ENCODE assay signal across 8 mouse cellular contexts in the genomic region with DNA sequence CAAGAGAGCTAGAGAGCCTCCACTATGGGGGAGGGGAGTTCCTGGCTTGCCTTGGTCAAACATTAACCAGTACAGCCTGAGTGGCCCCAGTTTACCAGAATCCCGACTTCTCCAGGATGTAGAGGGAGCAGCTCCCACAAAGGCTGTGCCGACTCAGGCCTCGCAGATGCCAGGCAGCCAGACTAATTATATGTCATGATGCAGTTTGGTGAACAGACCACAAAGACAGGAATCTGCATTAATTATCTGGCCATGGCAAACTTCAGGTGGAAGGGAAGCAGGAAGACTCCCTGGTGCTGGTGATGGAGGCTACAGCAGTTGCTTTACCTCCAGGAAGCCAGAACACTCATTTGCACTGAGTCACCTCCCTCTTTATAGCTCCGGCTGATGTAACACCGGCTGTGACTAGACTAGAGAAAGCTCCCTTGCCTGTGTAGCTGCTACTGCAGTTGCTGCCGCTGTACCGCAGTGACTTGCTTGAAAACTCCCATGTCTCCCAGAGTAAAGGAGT. TPM values are rescaled to one million over a fixed set of nuclear protein-coding genes. Genes with fewer than 3 reads are reported as not detected.
A peak's percentile ranks its signal among the peaks of the same experiment; 100 is the strongest.
DNase-seq lines count a peak whose midpoint lies in the region; ATAC-seq and TF ChIP-seq lines count a peak whose summit lies in the region.

No protein-coding gene starts in this region.

- no peak for DNase-seq in heart, embryonic 10.5 days (ENCODE audit: low spot score)
- DNase-seq in heart, adult 11 months = no peak
- peak; percentile 77 for DNase-seq in Muller cell, postnatal 12 days (ENCODE audit: inconsistent ontology term)
- peak; percentile 65 for DNase-seq in forebrain, embryonic 14.5 days (ENCODE audit: low spot score)
- peak; percentile 79 for DNase-seq in kidney, adult 2 months
- peak; percentile 46 for DNase-seq in skeletal muscle tissue, adult 2 months (ENCODE audit: low read depth, low spot score)
- DNase-seq in thymus, adult 2 months = no peak

- TF ChIP-seq CTCF in kidney, adult 2 months (conservative IDR thresholded peaks at IDR 0.05; ENCODE audit: insufficient read depth, insufficient read length, low read depth, low read length) = no peak
- TF ChIP-seq CTCF in thymus, adult 2 months (IDR thresholded peaks at IDR 0.05; ENCODE audit: borderline replicate concordance, control insufficient read depth, extremely low read depth, insufficient read depth, low read length, poor library complexity) = no peak

- peak; percentile 57 for ATAC-seq in forebrain, embryonic 14.5 days
- peak; percentile 16 for ATAC-seq in liver, embryonic 12.5 days

- H3K9me3 ChIP-seq in heart, embryonic 10.5 days = no peaks in the 10 kb centered on the region
- no peaks in the 10 kb centered on the region for H3K9me3 ChIP-seq in forebrain, embryonic 14.5 days (replicated peaks; ENCODE audit: control insufficient read depth, low read length)
- H3K9me3 ChIP-seq in liver, embryonic 12.5 days (replicated peaks) = no peaks in the 10 kb centered on the region

- no peak for TF ChIP-seq POLR2A in kidney, adult 2 months (IDR thresholded peaks at IDR 0.05; ENCODE audit: low read depth, low read length)
- no peak for TF ChIP-seq POLR2A in thymus, adult 2 months (IDR thresholded peaks at IDR 0.05; ENCODE audit: control insufficient read depth, extremely low read depth, insufficient read depth, low read length, poor library complexity)

- peak overlapping the region; percentile 49 for H3K9ac ChIP-seq in forebrain, embryonic 14.5 days (ENCODE audit: low read length)
- H3K9ac ChIP-seq in liver, embryonic 12.5 days = peak overlapping the region; percentile 85

- 23% methylated on average over 7 of the region's 7 CpGs for whole genome bisulfite sequencing in heart, embryonic 10.5 days
- WGBS in forebrain, embryonic 14.5 days = 7% methylated on average over 7 of the region's 7 CpGs
- 19% methylated on average over 7 of the region's 7 CpGs for WGBS in kidney, adult 2 months
- WGBS in liver, embryonic 12.5 days (ENCODE audit: insufficient replicate concordance) = 46% methylated on average over 7 of the region's 7 CpGs
- WGBS in thymus, adult 2 months = 82% methylated on average over 7 of the region's 7 CpGs

- H3K4me3 ChIP-seq in heart, embryonic 10.5 days = peak overlapping the region; percentile 34; the same call in 1 of the 2 replicates
- H3K4me3 ChIP-seq in forebrain, embryonic 14.5 days (ENCODE audit: low read depth, low read length) = 0 out of 2 replicates have a peak overlapping the region, but pooled peaks have one; percentile 1
- no peak overlapping the region for H3K4me3 ChIP-seq in kidney, adult 2 months (ENCODE audit: insufficient read depth, low read depth, low read length)
- peak overlapping the region; percentile 50 for H3K4me3 ChIP-seq in liver, embryonic 12.5 days
- H3K4me3 ChIP-seq in thymus, adult 2 months (ENCODE audit: control insufficient read depth, insufficient read depth, low read length) = no peak overlapping the region

- peaks cover 69% of the 10 kb centered on the region for H3K4me1 ChIP-seq in heart, embryonic 10.5 days
- H3K4me1 ChIP-seq in forebrain, embryonic 14.5 days (ENCODE audit: control insufficient read depth, insufficient read depth, low read length) = peaks cover 27% of the 10 kb centered on the region
- no peaks in the 10 kb centered on the region for H3K4me1 ChIP-seq in kidney, adult 2 months (ENCODE audit: control insufficient read depth, insufficient read depth, low read length)
- peaks cover 88% of the 10 kb centered on the region for H3K4me1 ChIP-seq in liver, embryonic 12.5 days
- peaks cover 20% of the 10 kb centered on the region for H3K4me1 ChIP-seq in thymus, adult 2 months (replicated peaks; ENCODE audit: control insufficient read depth, insufficient read depth, low read length)

- H3K4me2 ChIP-seq in forebrain, embryonic 14.5 days (ENCODE audit: low read length) = peak overlapping the region; percentile 39
- H3K4me2 ChIP-seq in liver, embryonic 12.5 days = peak overlapping the region; percentile 75

- no peaks in the 10 kb centered on the region; the same call in 1 of the 2 replicates for H3K27me3 ChIP-seq in heart, embryonic 10.5 days (ENCODE audit: insufficient read depth, poor library complexity, severe bottlenecking)
- no peaks in the 10 kb centered on the region for H3K27me3 ChIP-seq in forebrain, embryonic 14.5 days (replicated peaks; ENCODE audit: control insufficient read depth, insufficient read depth, low read length)
- no peaks in the 10 kb centered on the region for H3K27me3 ChIP-seq in kidney, adult 2 months (replicated peaks; ENCODE audit: control insufficient read depth, insufficient read depth, low read length)
- no peaks in the 10 kb centered on the region for H3K27me3 ChIP-seq in liver, embryonic 12.5 days (replicated peaks)
- no peaks in the 10 kb centered on the region for H3K27me3 ChIP-seq in thymus, adult 2 months (ENCODE audit: control insufficient read depth, insufficient read depth, low read length)

- H3K27ac ChIP-seq in heart, embryonic 10.5 days = peak overlapping the region; percentile 87
- peak overlapping the region; percentile 95 for H3K27ac ChIP-seq in forebrain, embryonic 14.5 days (ENCODE audit: low read depth, low read length)
- peak overlapping the region; percentile 14; the same call in 1 of the 2 replicates for H3K27ac ChIP-seq in kidney, adult 2 months (ENCODE audit: insufficient read depth, low read depth, low read length)
- peak overlapping the region; percentile 100 for H3K27ac ChIP-seq in liver, embryonic 12.5 days
- H3K27ac ChIP-seq in thymus, adult 2 months (ENCODE audit: control insufficient read depth, insufficient read depth, low read length) = no peak overlapping the region

- peaks cover 26% of the 10 kb centered on the region; the same call in 1 of the 2 replicates for H3K36me3 ChIP-seq in heart, embryonic 10.5 days
- 0 out of 2 replicates have a peak, but pooled peaks cover 7% of the 10 kb centered on the region for H3K36me3 ChIP-seq in forebrain, embryonic 14.5 days (ENCODE audit: control insufficient read depth, insufficient read depth, low read length)
- H3K36me3 ChIP-seq in kidney, adult 2 months (ENCODE audit: control insufficient read depth, insufficient read depth, low read length) = no peaks in the 10 kb centered on the region
- H3K36me3 ChIP-seq in liver, embryonic 12.5 days = peaks cover 80% of the 10 kb centered on the region
- no peaks in the 10 kb centered on the region for H3K36me3 ChIP-seq in thymus, adult 2 months (ENCODE audit: control insufficient read depth, insufficient read depth, low read length)

RNA-seq across cellular contexts. Expression of gene Slc7a5, which starts 9.6 kb away (rescaled TPM):
- 18.7 and 20.9 TPM in 2 replicates for polyA plus RNA-seq in heart, embryonic 10.5 days (2016; fragmentation: Nextera tagmentation; extraction: Ambion mirVana)
- polyA plus RNA-seq in forebrain, embryonic 14.5 days (2014; fragmentation: Nextera tagmentation; extraction: Ambion mirVana) = 37.9 and 39.7 TPM in 2 replicates
- polyA plus RNA-seq in kidney, adult 2 months (2012; rRNA removed) = 4.3 and 4.6 TPM in 2 replicates
- 52.6 and 58.9 TPM in 2 replicates for polyA plus RNA-seq in liver, embryonic 12.5 days (2016; fragmentation: Nextera tagmentation; extraction: Ambion mirVana)
- polyA plus RNA-seq in thymus, adult 2 months (2012; rRNA removed) = 45.9 and 66.8 TPM in 2 replicates

RNA-seq across cellular contexts. Expression of gene Car5a, which starts 46.8 kb away (rescaled TPM):
- not detected in 2 replicates for polyA plus RNA-seq in heart, embryonic 10.5 days (2016; fragmentation: Nextera tagmentation; extraction: Ambion mirVana)
- polyA plus RNA-seq in forebrain, embryonic 14.5 days (2014; fragmentation: Nextera tagmentation; extraction: Ambion mirVana) = 0.28 and 0.46 TPM in 2 replicates
- 13.4 and 17.9 TPM in 2 replicates for polyA plus RNA-seq in kidney, adult 2 months (2012; rRNA removed)
- 0.69 and 0.85 TPM in 2 replicates for polyA plus RNA-seq in liver, embryonic 12.5 days (2016; fragmentation: Nextera tagmentation; extraction: Ambion mirVana)
- polyA plus RNA-seq in thymus, adult 2 months (2012; rRNA removed) = 0.75 TPM in 1 of 2 replicates, not detected in the other

RNA-seq across cellular contexts. Expression of gene Banp, which starts 51.6 kb away (rescaled TPM):
- polyA plus RNA-seq in heart, embryonic 10.5 days (2016; fragmentation: Nextera tagmentation; extraction: Ambion mirVana) = 35.8 and 58.5 TPM in 2 replicates
- 47.2 and 57.7 TPM in 2 replicates for polyA plus RNA-seq in forebrain, embryonic 14.5 days (2014; fragmentation: Nextera tagmentation; extraction: Ambion mirVana)
- polyA plus RNA-seq in kidney, adult 2 months (2012; rRNA removed) = 35.7 and 44.9 TPM in 2 replicates
- 22.4 and 25.4 TPM in 2 replicates for polyA plus RNA-seq in liver, embryonic 12.5 days (2016; fragmentation: Nextera tagmentation; extraction: Ambion mirVana)
- 151 and 153 TPM in 2 replicates for polyA plus RNA-seq in thymus, adult 2 months (2012; rRNA removed)

Comparison
In these comparisons a context has a peak if more than half of its experiments do, and no peak if none do; other contexts are left out.
1. DNase-seq: peak in Muller cell, postnatal 12 days (single experiment), forebrain, embryonic 14.5 days (single experiment), kidney, adult 2 months (single experiment) and skeletal muscle tissue, adult 2 months (single experiment); none in heart, embryonic 10.5 days (single experiment), heart, adult 11 months (single experiment) and thymus, adult 2 months (single experiment).
2. H3K4me3 ChIP-seq: peak in heart, embryonic 10.5 days (single experiment), forebrain, embryonic 14.5 days (single experiment) and liver, embryonic 12.5 days (single experiment); none in kidney, adult 2 months (single experiment) and thymus, adult 2 months (single experiment).